Mouse (Mus musculus) neural tube, embryonic 15.5 days (tissue): Measurements from ENCODE around the gene Majin. TPM values are rescaled to one million over a fixed set of nuclear protein-coding genes. Genes with fewer than 3 reads are reported as not detected.
A peak's percentile ranks its signal among the peaks of the same experiment; 100 is the strongest.

Experiments used
- ATAC-seq: fragments of 200-750 bp; cut with Nextera tagmentation; 2 replicates; pipeline ENCODE4 v1.8.0; 2017; ENCODE audit warnings: mild to moderate bottlenecking, moderate TSS enrichment, moderate library complexity; ENCODE audit not compliant: low FRiP score
- H3K27ac ChIP-seq: fragments of 300-500 bp; sonication (generic); replicated peaks from 2 replicates; pipeline ENCODE4 v1.5.1; 2015; ENCODE audit warnings: mild to moderate bottlenecking, inconsistent platforms
- H3K27me3 ChIP-seq: fragments of 300-500 bp; sonication (generic); replicated peaks from 2 replicates; pipeline ENCODE4 v1.6.1; 2015; ENCODE audit warnings: inconsistent platforms
- H3K36me3 ChIP-seq: fragments of 300-500 bp; sonication (generic); 2 replicates; pipeline ENCODE4 v1.6.1; 2015; ENCODE audit warnings: inconsistent platforms
- H3K4me1 ChIP-seq: fragments of 300-500 bp; sonication (generic); 2 replicates; pipeline ENCODE4 v1.6.1; 2015; ENCODE audit warnings: inconsistent platforms
- H3K4me2 ChIP-seq: fragments of 300-500 bp; sonication (generic); 2 replicates; pipeline ENCODE4 v1.6.1; 2015; ENCODE audit warnings: inconsistent platforms, mild to moderate bottlenecking, moderate library complexity
- H3K4me3 ChIP-seq: fragments of 300-500 bp; sonication (generic); replicated peaks from 2 replicates; pipeline ENCODE4 v1.5.1; 2015; ENCODE audit warnings: mild to moderate bottlenecking, inconsistent platforms
- H3K9ac ChIP-seq: fragments of 300-500 bp; sonication (generic); replicated peaks from 2 replicates; pipeline ENCODE4 v1.6.1; 2015; ENCODE audit warnings: mild to moderate bottlenecking, inconsistent platforms
- H3K9me3 ChIP-seq: fragments of 300-500 bp; sonication (generic); replicated peaks from 2 replicates; pipeline ENCODE4 v1.6.1; 2016; ENCODE audit warnings: inconsistent platforms
- WGBS: fragments of 180-500 bp; shearing (Covaris S2); methylation state at CpG from one replicate; pipeline ENCODE4 v1.1.7; 2015; ENCODE audit warnings: mixed read lengths; 5-methylcytosine and 5-hydroxymethylcytosine counted together
- polyA plus RNA-seq: library from polyadenylated mRNA; unstranded; fragments of >200 nt; fragmentation: Nextera tagmentation; extraction: Ambion mirVana; gene quantifications from 2 replicates; pipeline ENCODE4 v1.2.1, GENCODE M21; 2015

The Majin gene
- polyA plus RNA-seq, 1 experiment from 2014 or later = not detected

DNA sequence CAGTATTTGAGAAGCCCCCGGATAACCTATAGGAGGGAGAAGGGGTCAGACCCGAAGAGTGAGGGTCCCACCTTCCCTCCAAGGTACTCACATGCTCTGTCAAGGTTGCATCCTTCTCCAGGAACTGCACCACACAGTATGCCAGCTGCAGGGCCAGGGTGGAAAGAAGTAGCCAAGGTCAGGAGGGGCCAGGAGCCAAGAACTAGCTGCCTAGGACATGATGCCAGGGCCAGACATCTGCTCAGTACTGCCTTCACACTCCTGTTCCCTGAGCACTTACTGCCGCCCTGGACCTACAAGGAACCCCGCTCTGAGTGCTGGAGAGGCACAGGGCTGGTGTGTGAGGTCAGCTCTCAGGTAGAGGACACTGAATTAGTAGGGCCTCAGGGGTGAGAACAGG, 46.2 kb downstream of the Majin start:
- WGBS = 96% methylated on average over 4 of the region's 4 CpGs
- peaks cover 76% of the 10 kb centered on the region for H3K36me3 ChIP-seq
- no peaks in the 10 kb centered on the region for H3K27me3 ChIP-seq
- H3K9ac ChIP-seq = no peak overlapping the region
- no peak overlapping the region for H3K27ac ChIP-seq
- H3K4me2 ChIP-seq = no peak overlapping the region
- H3K4me3 ChIP-seq = no peak overlapping the region
- no peak for ATAC-seq
- H3K9me3 ChIP-seq = no peaks in the 10 kb centered on the region
- H3K4me1 ChIP-seq = peaks cover 19% of the 10 kb centered on the region

DNA sequence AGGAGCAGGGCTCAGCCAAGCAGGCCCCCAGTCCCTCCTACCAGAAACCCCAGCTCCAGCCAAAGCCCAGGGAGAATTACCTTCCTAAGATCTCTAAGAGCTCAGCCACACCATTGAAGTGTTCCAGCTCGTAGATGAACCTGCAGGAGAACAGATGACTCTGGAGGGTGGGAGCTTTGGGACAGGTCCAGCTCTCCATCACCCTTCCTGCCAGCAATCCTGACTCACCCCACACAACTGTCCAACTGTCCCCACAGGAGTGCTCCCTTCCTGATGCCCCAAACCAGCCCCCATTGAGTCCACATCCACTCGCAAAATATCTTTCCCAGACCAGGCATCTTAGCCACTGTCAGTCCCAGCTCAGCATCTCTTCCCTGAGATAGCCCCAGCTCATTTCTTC, 46.8 kb downstream of the Majin start:
- H3K36me3 ChIP-seq = peaks cover 76% of the 10 kb centered on the region
- no peaks in the 10 kb centered on the region for H3K27me3 ChIP-seq
- ATAC-seq = no peak
- H3K4me3 ChIP-seq = no peak overlapping the region
- H3K4me2 ChIP-seq = no peak overlapping the region
- H3K27ac ChIP-seq = no peak overlapping the region
- H3K4me1 ChIP-seq = peaks cover 19% of the 10 kb centered on the region
- no peaks in the 10 kb centered on the region for H3K9me3 ChIP-seq
- H3K9ac ChIP-seq = no peak overlapping the region
- 96% methylated on average over 2 of the region's 2 CpGs for WGBS

DNA sequence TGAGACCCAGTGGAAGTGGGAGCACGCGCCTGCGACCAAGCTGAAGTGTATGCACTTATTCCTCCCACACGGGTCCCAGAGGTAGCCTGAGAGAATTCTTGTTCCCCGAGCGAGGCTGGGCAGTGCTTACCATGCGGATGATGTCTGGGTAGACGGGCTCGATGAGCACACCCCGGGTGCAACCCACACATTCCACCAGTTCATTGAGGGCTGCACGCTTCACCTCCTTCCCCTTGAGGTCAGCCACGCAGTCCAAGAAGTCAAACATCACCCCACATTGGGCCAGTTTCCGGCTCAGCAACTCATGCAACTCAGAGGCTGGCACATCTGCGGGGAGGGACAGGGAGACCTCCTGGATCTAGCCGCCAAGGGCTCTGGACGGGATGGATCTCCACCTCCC, 49.5 kb downstream of the Majin start:
- 92% methylated on average over 16 of the region's 16 CpGs for WGBS
- Histone ChIP-seq H3K4me2 (peak overlapping the region; percentile 92; the same call in 1 of the 2 replicates), H3K27ac (no peak overlapping the region), H3K4me3 (no peak overlapping the region), H3K4me1 (peaks cover 26% of the 10 kb centered on the region), H3K9me3 (no peaks in the 10 kb centered on the region), H3K27me3 (no peaks in the 10 kb centered on the region), H3K36me3 (peaks cover 52% of the 10 kb centered on the region), H3K9ac (no peak overlapping the region)
- no peak for ATAC-seq

DNA sequence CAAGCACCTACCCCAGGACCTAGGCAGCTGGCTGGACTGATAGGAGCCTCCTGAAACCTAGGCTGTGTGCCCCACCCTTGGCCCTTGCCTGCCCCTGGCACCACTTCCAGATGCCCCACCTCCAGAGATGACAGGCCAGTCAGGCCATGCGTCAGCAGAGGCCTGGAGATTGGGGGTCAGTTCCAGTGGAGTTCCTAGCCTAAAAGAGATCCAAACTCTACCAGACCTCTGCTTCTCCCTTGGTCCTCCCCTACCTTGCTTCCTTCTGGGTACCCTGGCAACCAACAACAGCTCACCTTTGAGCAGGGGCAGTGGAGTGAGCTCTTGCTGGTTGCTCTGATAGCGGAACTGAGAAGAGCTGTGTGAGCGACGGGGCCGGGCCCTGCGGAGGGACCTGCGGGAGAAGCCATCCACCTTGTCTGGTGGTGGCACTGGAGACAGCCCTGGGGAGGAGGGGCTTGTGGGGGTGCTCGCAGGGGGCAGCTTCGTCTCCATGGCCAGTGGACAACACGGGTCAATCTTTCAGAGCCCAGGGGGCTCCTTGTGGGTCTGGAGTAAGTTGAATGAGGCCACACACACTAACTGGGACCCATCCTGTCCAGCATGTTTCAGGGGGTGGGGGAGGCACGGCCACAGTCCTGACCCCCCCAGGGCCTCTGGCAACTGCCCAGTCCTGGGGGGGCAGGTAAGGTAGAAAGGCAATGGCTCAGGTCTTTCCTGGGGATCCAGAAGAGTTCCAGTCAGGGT, 50.3 kb downstream of the Majin start:
- H3K9ac ChIP-seq = peak overlapping the region; percentile 85
- peaks cover 26% of the 10 kb centered on the region for H3K4me1 ChIP-seq
- H3K9me3 ChIP-seq = no peaks in the 10 kb centered on the region
- H3K27ac ChIP-seq = no peak overlapping the region
- WGBS = 72% methylated on average over 11 of the region's 11 CpGs
- peak overlapping the region; percentile 92 for H3K4me2 ChIP-seq
- no peaks in the 10 kb centered on the region for H3K27me3 ChIP-seq
- peaks cover 44% of the 10 kb centered on the region for H3K36me3 ChIP-seq
- no peak for ATAC-seq
- H3K4me3 ChIP-seq = peak overlapping the region; percentile 63

DNA sequence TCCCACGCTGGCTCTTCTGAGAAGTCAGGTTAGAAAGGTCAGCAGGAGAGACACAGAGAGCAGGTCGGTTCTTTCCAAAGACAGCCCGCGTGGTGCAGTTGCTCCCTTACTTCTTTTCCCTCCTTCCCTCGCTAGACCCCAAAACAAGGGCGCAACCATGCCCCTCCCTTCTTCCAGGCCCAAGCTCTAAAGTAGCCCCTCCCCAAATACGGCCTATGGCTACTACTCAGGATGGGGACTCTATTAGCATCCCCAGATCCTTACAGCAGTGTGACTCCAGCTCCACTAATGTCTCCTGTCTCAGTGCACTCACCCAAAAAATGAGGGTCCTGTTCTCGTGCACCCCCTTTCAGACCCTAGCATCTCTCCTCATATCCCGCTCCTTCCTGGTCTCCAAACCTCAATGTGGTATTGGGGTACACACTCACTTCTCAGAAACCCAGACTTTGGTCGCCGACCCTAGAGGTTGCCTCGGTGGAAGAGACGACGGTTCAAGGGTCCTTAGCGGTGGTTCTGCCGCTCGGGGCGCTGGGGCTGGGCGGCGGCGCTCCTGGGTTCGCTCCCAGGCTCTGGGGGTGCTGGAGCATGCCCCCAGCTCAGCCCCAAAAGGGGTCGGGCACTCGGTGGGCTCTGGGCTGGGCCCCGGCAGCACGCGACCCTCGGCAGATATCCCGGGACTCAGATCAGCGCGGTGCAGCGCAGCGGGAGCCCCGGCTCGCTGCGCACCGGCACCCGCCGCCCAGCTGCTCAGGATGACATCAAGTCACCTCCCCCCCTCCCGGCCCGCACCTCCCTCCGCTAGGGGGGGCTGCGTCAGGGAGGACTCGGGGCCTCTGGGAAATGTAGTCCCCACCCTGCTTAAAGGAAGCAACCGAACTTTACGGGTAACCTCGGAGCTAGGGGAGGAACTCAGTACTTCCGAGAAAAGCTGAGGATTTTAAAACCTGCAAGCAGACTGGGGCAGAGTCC, 51.2 kb downstream of the Majin start, which contains the start of gene Ppp2r5b:
Ppp2r5b (minus strand) TSS at position 789 of the 969 bp plus-strand sequence.
- Histone ChIP-seq H3K9me3 (no peaks in the 10 kb centered on the region), H3K36me3 (peaks cover 35% of the 10 kb centered on the region), H3K27me3 (no peaks in the 10 kb centered on the region), H3K27ac (peak within 1 kb of the TSS; percentile 94), H3K9ac (peak within 1 kb of the TSS; percentile 85), H3K4me3 (peak within 1 kb of the TSS; percentile 63), H3K4me1 (peaks cover 26% of the 10 kb centered on the region), H3K4me2 (peak within 1 kb of the TSS; percentile 92)
- ATAC-seq = peak; percentile 94
- 3% methylated on average over 36 of the region's 48 CpGs for WGBS

DNA sequence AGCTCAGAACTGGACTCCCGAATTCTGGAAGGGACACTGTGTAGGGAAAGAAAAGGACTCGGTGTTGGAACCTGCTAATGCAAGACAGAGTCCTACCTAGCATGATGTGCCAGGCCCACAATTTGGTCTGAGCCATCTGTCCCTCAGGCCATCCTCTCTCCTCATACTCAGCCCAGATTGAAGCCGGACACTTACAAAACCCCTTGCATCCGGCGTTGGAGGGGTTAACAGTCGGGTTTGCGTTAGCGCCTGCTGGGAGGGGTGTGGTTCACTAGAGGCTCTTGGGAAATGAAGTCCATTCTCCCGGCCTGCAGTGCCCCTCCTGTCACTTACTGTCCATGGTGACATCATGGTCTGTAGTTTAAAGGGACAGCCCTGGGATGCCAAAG, 51.9 kb downstream of the Majin start:
- Histone ChIP-seq H3K4me2 (peak overlapping the region; percentile 92), H3K4me1 (peaks cover 26% of the 10 kb centered on the region), H3K36me3 (peaks cover 28% of the 10 kb centered on the region), H3K27me3 (no peaks in the 10 kb centered on the region), H3K9ac (peak overlapping the region; percentile 85), H3K27ac (peak overlapping the region; percentile 94), H3K4me3 (peak overlapping the region; percentile 63), H3K9me3 (no peaks in the 10 kb centered on the region)
- WGBS = under 1% methylated on average over 9 of the region's 9 CpGs
- peak; percentile 93 for ATAC-seq

DNA sequence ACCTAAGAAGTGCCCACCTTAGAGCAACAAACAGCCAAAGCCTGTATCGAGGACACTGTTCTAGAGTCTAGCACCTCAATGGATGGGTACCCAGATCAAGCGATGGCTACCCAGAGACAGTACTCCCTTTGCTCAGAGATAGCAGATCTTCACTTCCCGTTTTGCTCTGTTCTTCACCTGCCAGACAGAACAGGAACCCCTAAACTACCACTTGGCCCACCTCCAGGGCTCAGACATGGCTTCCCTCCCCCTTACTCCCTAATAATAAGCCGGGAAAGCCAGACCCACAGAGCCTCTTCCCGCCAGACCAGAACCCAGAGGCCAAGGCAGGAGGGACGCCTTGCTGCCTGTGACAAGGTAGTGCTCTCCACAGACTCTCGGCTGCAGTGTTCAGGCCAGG, 52.7 kb downstream of the Majin start:
- Histone ChIP-seq H3K27ac (peak overlapping the region; percentile 94), H3K4me3 (no peak overlapping the region), H3K4me1 (peaks cover 26% of the 10 kb centered on the region), H3K9ac (no peak overlapping the region), H3K4me2 (no peak overlapping the region), H3K27me3 (no peaks in the 10 kb centered on the region), H3K9me3 (no peaks in the 10 kb centered on the region), H3K36me3 (peaks cover 20% of the 10 kb centered on the region)
- ATAC-seq = no peak
- 76% methylated on average over 7 of the region's 7 CpGs for WGBS

DNA sequence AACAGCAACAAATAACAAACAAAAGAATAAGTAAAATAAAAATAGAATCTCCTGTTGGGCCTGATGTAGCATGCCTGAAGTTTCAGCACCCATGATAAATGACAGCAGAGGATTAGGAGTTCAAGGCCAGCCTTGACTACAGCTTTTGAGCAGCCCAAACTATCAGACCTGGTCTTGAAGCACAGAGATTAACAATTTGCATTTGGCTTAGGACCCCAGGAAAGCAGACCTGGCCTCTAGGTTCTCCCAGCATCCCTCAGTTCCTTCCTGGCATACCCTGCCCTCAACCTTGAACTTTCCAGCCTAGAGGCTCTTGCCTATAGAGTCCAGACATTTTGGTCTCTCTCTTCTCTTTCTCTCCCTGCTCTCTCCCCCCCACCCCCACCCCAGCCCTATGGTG, 54.6 kb downstream of the Majin start:
- Histone ChIP-seq H3K36me3 (peaks cover 1% of the 10 kb centered on the region; the same call in 1 of the 2 replicates), H3K4me1 (peaks cover 39% of the 10 kb centered on the region), H3K27me3 (no peaks in the 10 kb centered on the region), H3K9me3 (no peaks in the 10 kb centered on the region), H3K4me2 (no peak overlapping the region), H3K4me3 (no peak overlapping the region), H3K27ac (no peak overlapping the region), H3K9ac (no peak overlapping the region)
- ATAC-seq = no peak

DNA sequence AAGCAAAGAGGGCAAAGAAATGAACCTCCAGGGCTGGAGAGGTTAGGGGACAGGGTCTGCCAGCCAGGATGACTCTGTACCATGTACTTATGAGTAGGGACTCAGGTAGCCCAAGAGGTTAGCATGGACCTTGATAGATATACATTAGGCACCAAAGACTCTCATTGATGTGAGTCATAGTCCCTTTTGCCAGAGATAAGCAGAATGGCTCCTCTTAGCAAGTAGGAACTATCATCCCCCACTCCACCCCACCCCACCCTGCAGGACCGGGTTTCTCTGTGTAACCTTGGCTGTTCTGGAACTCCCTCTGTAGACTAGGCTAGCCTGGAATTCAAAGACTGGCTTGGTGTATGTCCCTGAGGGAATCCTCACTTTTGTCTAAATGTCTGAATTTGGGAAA, 55.9 kb downstream of the Majin start:
- ATAC-seq = no peak
- H3K27me3 ChIP-seq = no peaks in the 10 kb centered on the region
- WGBS = 68% methylated on average over 1 of the region's 1 CpGs
- H3K9ac ChIP-seq = no peak overlapping the region
- no peak overlapping the region for H3K27ac ChIP-seq
- no peak overlapping the region for H3K4me2 ChIP-seq
- H3K4me1 ChIP-seq = peaks cover 28% of the 10 kb centered on the region
- H3K36me3 ChIP-seq = peaks cover 6% of the 10 kb centered on the region
- no peaks in the 10 kb centered on the region for H3K9me3 ChIP-seq
- no peak overlapping the region for H3K4me3 ChIP-seq

DNA sequence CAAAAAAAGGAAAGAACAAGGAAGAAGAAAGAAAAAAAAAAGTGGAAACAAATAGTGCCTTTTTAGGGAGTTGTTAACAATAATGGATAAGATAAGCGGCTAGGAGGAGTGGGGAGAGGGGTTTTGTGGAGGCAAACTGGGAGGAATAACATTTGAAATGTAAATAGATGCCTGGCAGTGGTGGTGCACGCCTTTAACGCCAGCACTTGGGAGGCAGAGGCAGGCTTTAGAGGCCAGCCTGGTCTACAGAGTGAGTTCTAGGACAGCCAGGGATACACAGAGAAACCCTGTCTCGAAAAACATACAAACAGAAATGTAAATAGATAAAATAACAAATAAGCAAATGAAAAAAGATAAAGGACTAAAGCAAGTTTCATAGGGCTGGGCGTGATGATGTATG, 56.5 kb downstream of the Majin start:
- Histone ChIP-seq H3K4me1 (peaks cover 28% of the 10 kb centered on the region), H3K9ac (no peak overlapping the region), H3K36me3 (peaks cover 12% of the 10 kb centered on the region), H3K9me3 (no peaks in the 10 kb centered on the region), H3K27ac (peak overlapping the region; percentile 30; the same call in 1 of the 2 replicates), H3K4me2 (peak overlapping the region; percentile 86; the same call in 1 of the 2 replicates), H3K27me3 (no peaks in the 10 kb centered on the region), H3K4me3 (no peak overlapping the region)
- no peak for ATAC-seq
- 31% methylated on average over 5 of the region's 5 CpGs for WGBS

DNA sequence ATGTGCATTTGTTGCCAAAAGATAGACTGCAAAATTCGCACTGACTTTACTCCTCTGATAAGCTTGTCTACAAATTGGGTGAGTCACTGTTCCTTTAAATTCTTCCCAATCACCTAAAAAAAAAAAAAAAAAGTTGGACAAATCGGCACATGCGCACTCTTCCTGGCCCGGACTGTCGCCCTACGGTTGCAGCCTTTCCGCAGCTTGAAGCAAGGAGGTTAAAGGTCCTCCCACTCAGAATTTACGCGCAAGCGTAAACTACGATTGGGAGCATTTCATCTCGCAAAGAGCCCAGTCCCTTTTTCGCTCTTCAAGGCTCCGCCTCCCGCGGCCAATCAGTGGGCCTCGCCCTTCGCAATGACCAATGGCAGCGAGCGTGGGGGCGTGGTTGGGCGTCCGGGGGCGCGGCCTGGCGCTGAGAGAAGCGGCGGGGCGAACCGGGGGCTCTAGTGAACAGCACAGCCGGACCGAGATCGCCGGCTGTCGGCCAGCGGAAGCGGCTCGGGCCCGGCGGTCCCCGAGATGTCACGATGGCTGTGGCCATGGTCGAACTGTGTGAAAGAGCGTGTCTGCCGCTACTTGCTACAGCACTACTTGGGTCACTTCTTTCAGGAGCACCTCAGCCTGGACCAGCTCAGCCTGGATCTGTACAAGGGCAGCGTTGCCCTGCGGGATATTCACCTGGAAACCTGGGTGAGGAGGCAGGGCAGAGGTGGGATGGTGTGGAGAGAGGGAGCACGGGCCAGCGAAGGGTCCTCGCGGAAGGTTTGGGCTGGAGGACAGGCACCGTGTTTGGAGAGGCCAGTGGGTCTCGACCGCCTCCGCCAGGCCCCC, 57.3 kb downstream of the Majin start, which contains the start of gene Atg2a:
Atg2a (plus strand) TSS at position 395 of the 834 bp plus-strand sequence.
- Histone ChIP-seq H3K9ac (peak within 1 kb of the TSS; percentile 89), H3K4me1 (peaks cover 24% of the 10 kb centered on the region), H3K4me3 (peak within 1 kb of the TSS; percentile 77), H3K9me3 (no peaks in the 10 kb centered on the region), H3K27ac (peak within 1 kb of the TSS; percentile 58), H3K27me3 (no peaks in the 10 kb centered on the region), H3K36me3 (peaks cover 20% of the 10 kb centered on the region), H3K4me2 (peak within 1 kb of the TSS; percentile 86)
- WGBS = under 1% methylated on average over 54 of the region's 55 CpGs
- ATAC-seq = peak; percentile 95
